Mouse (Mus musculus) limb, embryonic 13.5 days (tissue): ENCODE measurements at regions not wholly inside any gene's neighbourhood (a gene's known extent, or its start where the extent isn't known, plus 50 kb on each side); places are given as distances from the start of the nearest gene placed in this dataset.

Experiments
- ATAC-seq: fragments of 200-750 bp; cut with Nextera tagmentation; 2 replicates; pipeline ENCODE4 v1.8.0; 2017; ENCODE audit warnings: low read depth, moderate number of reproducible peaks, moderate TSS enrichment; ENCODE audit not compliant: low FRiP score
- H3K27ac ChIP-seq: fragments of 300-500 bp; sonication (generic); 2 replicates; pipeline ENCODE4 v1.5.1; 2015; ENCODE audit warnings: inconsistent platforms, mild to moderate bottlenecking, moderate library complexity
- H3K27me3 ChIP-seq: fragments of 300-500 bp; sonication (generic); 2 replicates; pipeline ENCODE4 v1.6.1; 2015; ENCODE audit warnings: mild to moderate bottlenecking, inconsistent platforms
- H3K36me3 ChIP-seq: fragments of 300-500 bp; sonication (generic); 2 replicates; pipeline ENCODE4 v1.6.1; 2015; ENCODE audit warnings: inconsistent platforms, mild to moderate bottlenecking, moderate library complexity
- H3K4me1 ChIP-seq: fragments of 300-500 bp; sonication (generic); 2 replicates; pipeline ENCODE4 v1.6.1; 2015; ENCODE audit warnings: inconsistent platforms
- H3K4me2 ChIP-seq: fragments of 300-500 bp; sonication (generic); replicated peaks from 2 replicates; pipeline ENCODE4 v1.6.1; 2015; ENCODE audit warnings: inconsistent platforms, mild to moderate bottlenecking, moderate library complexity
- H3K4me3 ChIP-seq: fragments of 300-500 bp; sonication (generic); 2 replicates; pipeline ENCODE4 v1.5.1; 2015; ENCODE audit warnings: moderate library complexity, mild to moderate bottlenecking, inconsistent platforms
- H3K9ac ChIP-seq: fragments of 300-500 bp; sonication (generic); 2 replicates; pipeline ENCODE4 v1.6.1; 2015; ENCODE audit warnings: mild to moderate bottlenecking, inconsistent platforms
- H3K9me3 ChIP-seq: fragments of 300-500 bp; sonication (generic); 2 replicates; pipeline ENCODE4 v1.6.1; 2016; ENCODE audit warnings: inconsistent platforms
- WGBS: fragments of 180-500 bp; shearing (Covaris S2); methylation state at CpG from one replicate; pipeline ENCODE4 v1.1.7; 2015; 5-methylcytosine and 5-hydroxymethylcytosine counted together

DNA sequence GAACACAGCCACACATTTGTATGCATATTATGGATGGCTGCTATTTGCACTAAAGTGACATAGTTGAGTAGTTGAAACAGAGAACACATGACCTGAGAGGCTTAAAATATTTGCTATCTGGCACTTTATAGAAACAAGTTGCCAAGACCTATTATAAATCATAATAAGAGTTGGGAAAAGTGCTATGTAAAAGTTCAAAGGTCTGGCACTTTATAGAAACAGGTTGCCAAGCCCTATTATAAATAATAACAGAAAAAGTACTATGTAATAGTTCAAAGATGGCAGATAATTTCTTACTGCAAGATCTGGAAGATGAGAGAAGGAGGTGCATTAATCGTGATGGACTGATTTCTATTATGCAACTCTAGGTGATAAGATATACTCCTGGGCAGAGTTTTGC is 320.2 kb downstream of the Tfap2b start:
- no peaks in the 10 kb centered on the region for H3K36me3 ChIP-seq
- no peak overlapping the region for H3K9ac ChIP-seq
- H3K9me3 ChIP-seq = no peaks in the 10 kb centered on the region
- H3K4me3 ChIP-seq = no peak overlapping the region
- no peaks in the 10 kb centered on the region for H3K27me3 ChIP-seq
- H3K27ac ChIP-seq = no peak overlapping the region
- H3K4me2 ChIP-seq = no peak overlapping the region
- H3K4me1 ChIP-seq = no peaks in the 10 kb centered on the region
- no peak for ATAC-seq
- 71% methylated on average over 1 of the region's 1 CpGs for WGBS

GRCm38 (mm10) chr1:19531406-19531805 is 322.7 kb downstream of the Tfap2b start:
- H3K4me3 ChIP-seq = no peak overlapping the region
- H3K27me3 ChIP-seq = no peaks in the 10 kb centered on the region
- no peak overlapping the region for H3K9ac ChIP-seq
- H3K27ac ChIP-seq = no peak overlapping the region
- H3K4me1 ChIP-seq = no peaks in the 10 kb centered on the region
- 86% methylated on average over 1 of the region's 1 CpGs for WGBS
- H3K36me3 ChIP-seq = no peaks in the 10 kb centered on the region
- no peaks in the 10 kb centered on the region for H3K9me3 ChIP-seq
- no peak overlapping the region for H3K4me2 ChIP-seq
- ATAC-seq = no peak

DNA sequence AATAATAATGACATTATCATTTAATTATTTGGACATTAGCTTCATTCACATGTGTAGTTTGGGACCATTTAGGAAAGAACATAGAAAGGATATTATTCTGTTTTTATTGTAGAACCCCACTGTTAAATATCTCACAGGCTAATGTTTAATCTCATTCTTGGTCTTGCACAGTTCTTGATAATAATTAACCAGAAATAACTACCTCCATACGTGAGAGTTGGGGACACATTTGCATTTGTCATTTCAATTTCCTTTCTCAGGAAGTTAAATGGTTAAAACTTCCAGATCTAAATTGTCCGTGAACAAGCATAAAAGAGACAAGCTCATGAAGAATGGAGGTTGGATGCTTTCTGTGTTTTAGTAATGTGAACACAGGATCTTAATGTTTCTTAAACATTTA is 326.3 kb downstream of the Tfap2b start:
- Histone ChIP-seq H3K4me2 (no peak overlapping the region), H3K4me1 (no peaks in the 10 kb centered on the region), H3K4me3 (no peak overlapping the region), H3K9ac (no peak overlapping the region), H3K27me3 (no peaks in the 10 kb centered on the region), H3K36me3 (no peaks in the 10 kb centered on the region), H3K27ac (no peak overlapping the region), H3K9me3 (no peaks in the 10 kb centered on the region)
- no peak for ATAC-seq
- 46% methylated on average over 2 of the region's 2 CpGs for WGBS

- WGBS = 90% methylated on average over 1 of the region's 1 CpGs
- Histone ChIP-seq H3K27me3 (no peaks in the 10 kb centered on the region), H3K36me3 (no peaks in the 10 kb centered on the region), H3K9ac (no peak overlapping the region), H3K4me2 (no peak overlapping the region), H3K4me1 (no peaks in the 10 kb centered on the region), H3K4me3 (no peak overlapping the region), H3K27ac (no peak overlapping the region), H3K9me3 (no peaks in the 10 kb centered on the region)
- ATAC-seq = no peak
Observed at GRCm38 (mm10) chr1:19543011-19543410, 334.3 kb downstream of the Tfap2b start.

DNA sequence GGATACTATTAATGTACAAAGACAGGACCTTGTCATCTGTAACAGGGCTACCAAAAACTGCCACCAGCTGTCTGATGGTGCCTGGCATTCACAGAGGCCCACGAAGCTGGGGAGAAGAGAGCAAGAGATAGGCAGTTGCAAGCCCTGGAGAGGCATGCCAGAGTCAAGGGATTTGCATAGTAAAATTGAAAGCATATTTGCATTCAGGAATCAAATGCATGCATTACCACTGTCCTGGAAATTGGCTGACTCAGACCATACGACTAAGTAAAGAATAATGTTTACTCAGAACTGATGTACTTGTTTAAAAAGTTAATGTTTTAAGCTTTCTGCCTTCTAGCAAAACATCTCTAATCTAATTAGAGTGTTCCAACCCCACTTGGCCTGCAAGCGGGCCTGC is 357.0 kb downstream of the Tfap2b start:
- peaks cover 8% of the 10 kb centered on the region; the same call in 1 of the 2 replicates for H3K4me1 ChIP-seq
- no peaks in the 10 kb centered on the region for H3K27me3 ChIP-seq
- no peak overlapping the region for H3K27ac ChIP-seq
- H3K4me2 ChIP-seq = no peak overlapping the region
- H3K4me3 ChIP-seq = no peak overlapping the region
- 0 out of 2 replicates have a peak, but pooled peaks cover 2% of the 10 kb centered on the region for H3K9me3 ChIP-seq
- H3K36me3 ChIP-seq = no peaks in the 10 kb centered on the region
- no peak overlapping the region for H3K9ac ChIP-seq
- no peak for ATAC-seq
- WGBS = 60% methylated on average over 3 of the region's 3 CpGs

DNA sequence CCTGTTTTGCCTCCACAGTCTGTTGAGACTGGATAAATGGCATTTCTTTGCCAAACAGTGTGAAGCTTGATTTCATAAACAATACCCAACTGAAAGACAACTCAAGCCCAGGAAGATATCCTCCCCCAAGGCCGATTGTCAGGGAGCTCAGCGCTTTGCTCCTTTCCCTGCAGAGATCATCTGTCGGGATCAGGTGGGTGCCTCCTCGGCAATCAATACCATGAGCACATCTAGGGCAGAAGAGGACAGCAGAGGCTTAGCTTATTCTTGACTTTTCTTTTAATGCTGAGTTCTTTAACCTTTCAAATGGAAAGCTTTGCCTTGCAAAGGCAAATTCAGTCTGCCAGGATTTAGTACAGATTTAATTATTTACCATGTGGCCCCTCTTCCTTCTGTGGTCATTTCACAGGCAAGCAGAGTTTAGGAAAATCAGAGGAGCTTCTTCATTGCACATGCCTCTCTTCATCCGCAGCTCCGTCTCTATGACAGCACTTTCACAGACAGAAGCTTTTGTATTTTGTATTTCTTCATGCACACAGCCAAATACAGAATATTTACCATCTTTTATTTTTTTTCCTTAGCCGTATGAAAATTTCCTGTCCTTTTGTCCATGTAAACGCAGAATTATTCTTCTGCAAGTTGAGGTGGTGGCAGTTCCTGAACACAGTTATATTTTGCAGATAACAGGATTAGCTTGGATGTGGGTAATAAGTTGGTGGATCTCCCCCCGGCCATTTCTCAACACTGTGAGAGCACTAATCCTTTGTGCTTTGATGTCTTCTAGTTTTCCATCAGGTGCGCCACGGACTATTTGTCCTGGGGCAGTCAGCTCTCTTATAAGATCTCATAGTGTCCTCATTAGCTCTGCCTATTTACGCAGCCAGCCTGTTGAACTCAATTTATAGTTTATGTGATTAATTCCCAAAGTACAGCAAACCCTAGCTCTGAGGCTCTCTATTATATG is 374.6 kb downstream of the Tfap2b start:
- no peak overlapping the region for H3K9ac ChIP-seq
- H3K4me2 ChIP-seq = no peak overlapping the region
- H3K4me1 ChIP-seq = no peaks in the 10 kb centered on the region; the same call in 1 of the 2 replicates
- no peaks in the 10 kb centered on the region for H3K9me3 ChIP-seq
- H3K36me3 ChIP-seq = no peaks in the 10 kb centered on the region
- no peaks in the 10 kb centered on the region for H3K27me3 ChIP-seq
- H3K4me3 ChIP-seq = no peak overlapping the region
- WGBS = 59% methylated on average over 12 of the region's 12 CpGs
- ATAC-seq = no peak
- no peak overlapping the region for H3K27ac ChIP-seq

- Histone ChIP-seq H3K9ac (no peak overlapping the region), H3K27ac (no peak overlapping the region), H3K4me2 (no peak overlapping the region), H3K4me3 (no peak overlapping the region), H3K9me3 (no peaks in the 10 kb centered on the region), H3K36me3 (no peaks in the 10 kb centered on the region), H3K4me1 (no peaks in the 10 kb centered on the region), H3K27me3 (no peaks in the 10 kb centered on the region)
- 83% methylated on average over 7 of the region's 7 CpGs for WGBS
- no peak for ATAC-seq
Observed at GRCm38 (mm10) chr1:19605506-19605905, 396.8 kb downstream of the Tfap2b start.

DNA sequence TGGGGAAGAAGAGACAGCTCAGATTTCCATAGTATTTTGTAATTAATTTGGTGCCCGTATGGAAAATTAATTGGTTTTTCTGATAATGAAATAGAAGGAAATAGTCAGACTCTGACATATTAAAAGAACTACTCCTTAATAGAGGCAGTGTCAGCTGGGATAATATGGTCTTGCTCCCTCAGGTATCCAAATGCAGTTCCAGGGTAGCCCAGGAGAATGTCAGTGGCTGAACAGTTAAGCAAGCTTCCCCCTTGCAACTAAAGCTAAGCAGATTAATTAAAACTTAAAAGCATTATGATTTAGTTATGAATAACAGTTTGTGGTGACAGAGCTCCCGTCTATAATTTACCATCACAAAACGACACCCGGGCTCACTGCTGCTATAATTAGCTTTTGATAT is 407.0 kb downstream of the Tfap2b start:
- H3K36me3 ChIP-seq = no peaks in the 10 kb centered on the region
- no peak overlapping the region for H3K4me3 ChIP-seq
- WGBS = 67% methylated on average over 4 of the region's 4 CpGs
- H3K9ac ChIP-seq = no peak overlapping the region
- H3K9me3 ChIP-seq = no peaks in the 10 kb centered on the region
- ATAC-seq = no peak
- H3K27me3 ChIP-seq = no peaks in the 10 kb centered on the region
- H3K27ac ChIP-seq = no peak overlapping the region
- no peaks in the 10 kb centered on the region for H3K4me1 ChIP-seq
- no peak overlapping the region for H3K4me2 ChIP-seq

DNA sequence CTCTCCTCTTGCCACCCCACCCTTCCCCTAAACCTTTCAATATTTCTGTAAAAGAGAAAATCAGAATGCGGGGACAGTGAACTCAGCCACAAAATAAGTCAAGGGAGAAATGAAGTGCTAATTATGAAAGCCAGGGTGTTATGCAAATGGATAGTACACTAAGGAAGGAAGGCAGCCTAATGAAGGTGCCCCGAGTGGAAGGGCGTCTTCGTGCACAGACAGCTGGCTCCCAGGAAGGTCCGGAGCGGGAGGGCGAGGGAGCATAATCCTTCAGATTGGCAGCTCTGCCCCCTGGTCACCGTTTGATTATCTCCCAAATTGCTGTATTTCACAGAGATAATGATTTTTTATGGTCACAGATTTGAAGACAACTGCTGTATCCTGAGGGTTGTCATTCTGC is 430.4 kb downstream of the Tfap2b start:
- H3K9ac ChIP-seq = no peak overlapping the region
- H3K27me3 ChIP-seq = no peaks in the 10 kb centered on the region
- no peak overlapping the region for H3K27ac ChIP-seq
- no peak overlapping the region for H3K4me2 ChIP-seq
- H3K4me1 ChIP-seq = no peaks in the 10 kb centered on the region
- no peaks in the 10 kb centered on the region for H3K9me3 ChIP-seq
- 84% methylated on average over 8 of the region's 8 CpGs for WGBS
- H3K4me3 ChIP-seq = no peak overlapping the region
- ATAC-seq = no peak
- no peaks in the 10 kb centered on the region for H3K36me3 ChIP-seq

GRCm38 (mm10) chr1:19647713-19648589 is 439.2 kb downstream of the Tfap2b start:
- Histone ChIP-seq H3K4me3 (no peak overlapping the region), H3K4me2 (no peak overlapping the region), H3K9me3 (no peaks in the 10 kb centered on the region), H3K4me1 (no peaks in the 10 kb centered on the region), H3K27me3 (no peaks in the 10 kb centered on the region), H3K36me3 (no peaks in the 10 kb centered on the region), H3K27ac (no peak overlapping the region), H3K9ac (no peak overlapping the region)
- 70% methylated on average over 2 of the region's 2 CpGs for WGBS
- peak; percentile 80 for ATAC-seq

- H3K4me1 ChIP-seq = no peaks in the 10 kb centered on the region
- no peak overlapping the region for H3K9ac ChIP-seq
- H3K27ac ChIP-seq = no peak overlapping the region
- H3K9me3 ChIP-seq = no peaks in the 10 kb centered on the region
- no peaks in the 10 kb centered on the region for H3K27me3 ChIP-seq
- no peak overlapping the region for H3K4me3 ChIP-seq
- WGBS = 83% methylated on average over 5 of the region's 5 CpGs
- no peaks in the 10 kb centered on the region for H3K36me3 ChIP-seq
- ATAC-seq = no peak
- no peak overlapping the region for H3K4me2 ChIP-seq
Observed at GRCm38 (mm10) chr1:19662142-19662541, 453.4 kb downstream of the Tfap2b start.

DNA sequence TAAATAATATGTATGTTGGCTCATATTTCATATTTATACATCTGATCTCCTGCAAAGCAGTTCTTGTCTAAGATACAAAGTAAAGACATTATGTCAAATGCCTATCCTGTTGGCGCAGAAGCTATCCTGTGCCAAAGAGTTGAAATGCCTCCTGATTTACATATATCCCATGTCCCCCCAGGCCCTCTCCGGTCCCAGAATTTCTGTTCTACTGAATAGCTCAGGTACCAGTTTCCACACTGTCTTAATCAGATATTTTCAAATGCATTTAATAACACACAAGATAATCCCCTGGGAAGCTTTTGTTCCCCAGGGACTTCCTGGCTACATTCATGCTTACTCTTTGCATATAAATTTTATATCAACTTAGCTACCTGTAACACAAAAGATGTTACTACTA is 454.1 kb downstream of the Tfap2b start:
- Histone ChIP-seq H3K4me2 (no peak overlapping the region), H3K9ac (no peak overlapping the region), H3K27me3 (no peaks in the 10 kb centered on the region), H3K36me3 (no peaks in the 10 kb centered on the region), H3K27ac (no peak overlapping the region), H3K9me3 (no peaks in the 10 kb centered on the region), H3K4me1 (no peaks in the 10 kb centered on the region), H3K4me3 (no peak overlapping the region)
- ATAC-seq = no peak
- whole genome bisulfite sequencing = 95% methylated on average over 2 of the region's 2 CpGs
